Mouse (Mus musculus) layer of hippocampus, postnatal 36 days (tissue): ENCODE measurements around the gene Vmn1r70. TPM values are rescaled to one million over a fixed set of nuclear protein-coding genes. Genes with fewer than 3 reads are reported as not detected.

Experiments used
- DNase-seq, 2 experiments: peaks; one replicate each; pipeline ENCODE4 v3.0.0; 2022
- total RNA-seq, 2 experiments: library from RNA; stranded (reverse); gene quantifications; 2 replicates each; pipeline ENCODE4 v1.2.3; 2021

Vmn1r70 gene
- total RNA-seq = not detected

DNA sequence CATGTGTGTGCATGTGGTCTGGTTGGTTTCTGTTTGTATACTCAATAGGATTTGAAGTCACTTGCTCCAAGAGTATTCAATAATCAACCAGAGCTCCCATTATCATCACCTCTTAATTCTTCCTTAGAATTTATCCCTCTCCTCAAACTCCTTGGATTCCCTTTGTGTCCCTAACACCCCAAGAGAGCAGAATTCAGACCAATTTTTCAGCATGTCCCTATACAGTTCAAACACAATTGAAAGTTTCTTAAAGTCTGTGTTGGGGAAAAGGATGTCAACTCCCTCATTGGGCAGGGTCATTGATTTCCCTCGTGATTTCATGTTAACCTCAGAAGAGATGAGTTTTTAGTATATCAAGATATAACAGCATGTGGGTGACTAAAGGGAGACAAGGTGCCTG lies at the start of gene Vmn1r70:
TSS of gene Vmn1r70 (plus strand) at position 301 of the 400 bp plus-strand sequence.
- DNase-seq = no peak

DNA sequence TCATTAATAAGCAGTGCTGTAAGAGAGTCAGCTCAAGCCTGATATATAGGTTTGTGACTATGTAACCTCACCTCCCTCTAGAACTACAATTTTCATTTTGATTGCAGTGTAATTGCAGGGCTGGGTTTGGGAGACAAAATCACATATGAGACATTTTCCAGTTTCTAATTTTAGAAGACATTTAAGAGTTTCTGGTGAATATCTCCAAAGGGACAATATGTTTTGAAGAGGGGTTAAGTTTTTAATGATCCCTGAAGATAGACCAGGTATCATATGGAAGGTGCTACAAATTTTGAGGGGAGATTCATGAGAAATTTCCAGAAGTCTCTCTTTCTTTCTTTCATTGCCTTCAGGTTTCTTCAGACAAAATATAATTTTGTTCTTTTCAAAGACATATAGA lies 17.8 kb upstream of the Vmn1r70 start, which contains the start of gene Vmn1r69:
TSS of gene Vmn1r69 (minus strand) at position 101 of the 400 bp plus-strand sequence.
- no peak for DNase-seq

Other genes with a start within 250 kb of the Vmn1r70 start
- gene Vmn1r67, start 188.2 kb upstream of the Vmn1r70 start, total RNA-seq = not detected
- gene Zik1, start 136.1 kb upstream of the Vmn1r70 start, total RNA-seq = 10 to 100 TPM; 15.1 to 16.1 TPM
- not detected for gene Vmn1r68, start 73.0 kb upstream of the Vmn1r70 start, total RNA-seq
- not detected for gene Vmn1r69, start 17.9 kb upstream of the Vmn1r70 start, total RNA-seq
- not detected for gene Nlrp4b, start 56.3 kb downstream of the Vmn1r70 start, total RNA-seq
- not detected for gene Vmn1r71, start 122.8 kb downstream of the Vmn1r70 start, total RNA-seq